8 mouse cellular contexts compared by ENCODE assay signal in the genomic region with DNA sequence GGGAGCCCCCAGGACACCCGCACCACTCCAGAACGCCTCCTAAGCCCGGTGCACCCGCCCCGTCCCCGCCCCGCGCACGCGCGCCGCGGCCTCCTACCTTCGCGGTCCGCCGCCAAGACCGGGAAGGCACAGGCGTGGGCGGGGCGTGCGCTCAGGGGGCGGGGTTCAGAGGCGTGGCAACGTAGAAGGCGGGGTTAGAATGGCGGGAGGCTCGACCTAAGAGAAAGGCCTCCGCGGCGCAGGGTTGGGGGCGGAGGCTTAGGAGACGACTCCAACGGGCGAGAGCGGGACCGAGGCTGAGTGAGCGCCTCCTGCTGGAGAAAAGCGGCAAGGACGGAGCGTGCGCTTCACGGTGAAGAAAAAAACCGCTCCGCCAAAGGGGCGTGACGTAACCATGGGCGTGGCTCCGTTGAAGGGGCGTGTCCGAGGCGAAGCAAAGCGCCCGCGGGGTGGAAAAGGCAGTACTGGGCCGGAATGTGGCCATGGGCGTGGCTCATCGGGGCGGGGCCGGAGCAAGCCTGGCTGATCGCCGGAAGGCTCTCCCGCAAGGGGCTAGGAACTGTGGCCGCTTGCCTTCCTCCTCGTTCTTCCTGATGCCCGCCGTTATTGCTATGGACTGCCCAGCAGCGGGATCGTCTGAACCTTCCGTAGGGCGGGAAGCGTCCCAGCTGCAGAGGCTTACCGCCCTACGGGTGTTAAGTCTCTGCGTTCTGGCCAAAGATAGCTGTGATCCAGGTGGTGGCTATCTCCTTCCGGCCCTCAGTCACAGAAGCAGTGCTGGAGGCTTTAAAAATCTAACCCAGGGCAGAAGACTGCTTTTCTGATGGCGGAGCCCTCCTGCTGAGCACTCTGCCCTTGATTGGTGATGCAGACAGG. TPM values are rescaled to one million over a fixed set of nuclear protein-coding genes. Genes with fewer than 3 reads are reported as not detected.
DNase-seq lines count a peak whose midpoint lies in the region; ATAC-seq lines count a peak whose summit lies in the region.

A gene (minus strand): TSS at position 125 of the 876 bp plus-strand sequence.

- peaks cover 10% of the 10 kb centered on the region; the same call in 1 of the 2 replicates for H3K4me1 ChIP-seq in intestine, embryonic 14.5 days (replicated peaks; ENCODE audit: control insufficient read depth, insufficient read depth, low read length)

- H3K9ac ChIP-seq in intestine, embryonic 14.5 days (ENCODE audit: low read length): peak within 1 kb of the TSS; percentile 83

- peak within 1 kb of the TSS; percentile 88 for H3K27ac ChIP-seq in intestine, embryonic 14.5 days (ENCODE audit: low read depth)

- intact Hi-C loops in left cerebral cortex, postnatal 14 days (cut with DNase I): loop anchor here (2.0 kb wide), 1 partner anchor 16 kb away; no protein-coding TSS in a partner anchor

- no peaks in the 10 kb centered on the region for H3K9me3 ChIP-seq in intestine, embryonic 14.5 days (ENCODE audit: control insufficient read depth, low read length)

- H3K27me3 ChIP-seq in intestine, embryonic 14.5 days (replicated peaks; ENCODE audit: control insufficient read depth, insufficient read depth, low read length): no peaks in the 10 kb centered on the region

- under 1% methylated on average over 76 of the region's 77 CpGs for WGBS in intestine, embryonic 14.5 days

- peak within 1 kb of the TSS; percentile 63 for H3K4me2 ChIP-seq in intestine, embryonic 14.5 days (ENCODE audit: low read length)

- peak; percentile 93 for ATAC-seq in intestine, embryonic 14.5 days (replicated peaks; ENCODE audit: low FRiP score, low TSS enrichment, low read depth)

- peak within 1 kb of the TSS; percentile 52 for H3K4me3 ChIP-seq in intestine, embryonic 14.5 days (ENCODE audit: low read depth, low read length)

- H3K36me3 ChIP-seq in intestine, embryonic 14.5 days (ENCODE audit: control insufficient read depth, insufficient read depth, low read length): peaks cover 14% of the 10 kb centered on the region

- DNase-seq in adrenal gland, adult 18-20 months (ENCODE audit: low spot score in 2 of 2): peak; percentile 100
- peak; percentile 100 for DNase-seq in embryo, embryonic 11 days
- DNase-seq in gastrocnemius, postnatal 25 days: peak; percentile 99
- DNase-seq in intestine, embryonic 14.5 days (ENCODE audit: low spot score): peak; percentile 100
- DNase-seq in left cerebral cortex, postnatal 14 days (ENCODE audit: low spot score in 2 of 2): peak; percentile 98 to 99
- peak; percentile 99 for DNase-seq in mesoderm, embryonic 11.5 days (ENCODE audit: low read depth, low spot score)
- peak; percentile 96 to 97 for DNase-seq in right cerebral cortex, postnatal 36 days (ENCODE audit: low spot score in 2 of 2)
- DNase-seq in yolk sac, embryonic 10.5 days (ENCODE audit: low spot score): peak; percentile 100

RNA-seq across cellular contexts. Expression of the gene that starts here (rescaled TPM):
- total RNA-seq in adrenal gland, adult 18-20 months (2021): 1 to 10 TPM; 6.4 to 6.9 TPM
- total RNA-seq in gastrocnemius, postnatal 25 days (2021): 1 to 10 TPM; 1.8 to 2.4 TPM
- polyA plus RNA-seq in intestine, embryonic 14.5 days (2014; fragmentation: Nextera tagmentation; extraction: Ambion mirVana): 6.6 TPM in 2 replicates
- total RNA-seq in left cerebral cortex, postnatal 14 days (2021): 10 to 100 TPM; 51.0 to 52.7 TPM

Comparison
In these comparisons a context has a peak if more than half of its experiments do, and no peak if none do; other contexts are left out.
1. Peak in every context shown above with its lines: DNase-seq, ATAC-seq, H3K4me3 ChIP-seq and H3K27ac ChIP-seq.
2. RNA of the gene that starts here (total RNA-seq): 51.0 to 52.7 TPM in left cerebral cortex, postnatal 14 days; 6.4 to 6.9 TPM in adrenal gland, adult 18-20 months and 1.8 to 2.4 TPM in gastrocnemius, postnatal 25 days; every median in the first group is over 4 times any median in the second.